Mouse (Mus musculus): ENCODE data around the gene Ggt5.
A peak's percentile ranks its signal among the peaks of the same experiment; 100 is the strongest.
"Not testable (repeated sequence)": the region's sequence is repeated elsewhere in the genome, so short reads cannot be mapped to it uniquely, and the experiment has no call there.

Gene Ggt5

DNA sequence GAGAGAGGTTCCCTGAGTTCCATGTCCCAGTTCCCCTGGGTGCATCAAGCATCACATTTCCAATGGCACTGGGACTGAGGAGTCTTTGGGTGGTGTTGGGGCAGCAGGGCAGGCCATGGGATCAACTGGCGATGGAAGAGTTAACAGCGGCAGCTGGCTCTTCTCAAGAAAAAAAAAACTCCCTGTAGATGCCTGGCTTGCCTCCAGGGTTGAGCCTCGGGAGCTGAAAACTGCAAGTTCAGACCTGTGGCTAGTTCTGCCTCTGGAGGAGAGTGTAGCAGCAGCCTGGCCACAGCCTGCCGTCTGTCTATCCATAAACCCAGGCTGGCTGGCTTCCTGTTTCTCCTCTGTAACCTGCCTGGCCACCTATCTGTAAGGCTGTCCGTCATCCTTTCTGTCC is at the start of gene Ggt5:
Ggt5 (plus strand) TSS at position 212 of the 400 bp plus-strand sequence.
- peak; percentile 32 for DNase-seq (ENCODE audit: low spot score)

DNA sequence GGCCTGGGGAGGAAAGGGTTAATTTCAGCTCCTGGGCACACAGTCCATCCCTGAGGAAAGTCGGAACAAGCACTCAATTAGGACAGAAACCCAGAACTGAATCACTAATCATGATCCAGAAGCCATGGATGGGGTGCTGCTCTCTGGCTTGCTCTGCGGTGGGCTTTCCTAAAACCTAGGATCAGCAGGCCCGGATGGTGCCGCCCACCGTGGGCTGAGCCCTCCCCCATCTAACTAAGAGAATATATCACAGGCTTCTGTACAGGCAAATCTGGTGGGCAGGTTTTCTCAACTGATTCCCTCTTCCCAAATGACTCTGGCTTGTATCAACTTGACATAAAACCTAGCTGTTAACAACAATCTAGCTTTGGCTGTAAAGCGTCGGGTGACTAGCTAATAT is 41.2 kb upstream of the Ggt5 start:
- no peak for DNase-seq (ENCODE audit: low spot score)

DNA sequence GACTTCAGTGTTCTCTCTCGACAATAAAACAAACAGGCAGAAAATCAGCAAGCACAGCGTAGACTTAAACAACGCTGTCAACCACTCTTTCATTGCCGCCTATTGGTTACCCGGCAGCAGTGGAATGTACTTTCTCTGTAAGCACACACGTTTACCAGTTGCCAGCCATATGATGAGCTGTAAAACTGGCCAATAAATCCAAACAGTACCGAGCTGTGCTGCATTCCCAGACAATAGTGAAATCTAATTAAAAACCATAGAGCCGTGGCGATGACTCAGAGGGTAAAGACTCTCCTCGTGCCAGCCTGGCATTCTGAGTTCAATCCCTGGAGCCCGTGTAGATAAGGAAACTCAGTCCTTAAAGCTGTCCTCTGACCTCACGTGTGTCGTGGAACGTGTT is 40.7 kb upstream of the Ggt5 start:
- no peak for DNase-seq (ENCODE audit: low spot score)

DNA sequence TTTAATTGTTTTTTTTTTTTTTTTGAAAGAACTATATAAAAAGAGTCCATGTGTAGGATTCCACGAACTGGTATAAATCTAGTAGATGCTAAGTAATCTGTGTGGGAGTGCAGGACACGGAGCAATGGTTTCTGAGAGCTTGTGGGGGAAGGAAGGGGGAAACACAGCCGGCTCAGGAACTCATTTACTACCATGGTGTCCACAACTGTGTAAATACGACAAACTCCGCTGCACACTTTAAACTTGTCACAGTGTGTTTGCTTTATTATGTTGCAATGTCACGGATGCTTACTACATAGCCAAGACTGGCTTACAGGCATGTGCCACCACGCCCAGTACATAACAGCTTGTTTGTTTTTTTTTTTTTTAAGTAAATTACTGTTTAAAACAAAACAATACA is 39.3 kb upstream of the Ggt5 start:
- DNase-seq (ENCODE audit: low spot score), result no peak

DNA sequence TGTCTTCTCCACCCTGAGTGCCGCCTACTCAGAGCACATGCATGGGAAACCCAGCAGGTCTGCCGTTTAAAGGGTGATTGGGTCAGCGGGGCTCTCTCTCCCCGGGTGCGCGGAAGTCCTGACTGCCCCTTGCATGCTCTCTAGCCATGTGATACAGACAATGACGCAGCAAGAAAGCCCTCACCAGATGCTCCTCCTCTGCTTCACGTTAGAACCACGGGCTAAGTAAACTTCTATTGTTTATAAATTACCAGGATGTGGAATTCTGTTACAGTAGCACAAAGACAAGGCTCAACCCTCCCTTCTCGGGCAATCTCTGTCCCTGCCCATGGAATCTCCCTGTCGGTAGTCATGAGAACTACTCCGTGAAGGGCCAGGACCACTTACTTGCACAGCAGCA is 38.0 kb upstream of the Ggt5 start:
- no peak for DNase-seq (ENCODE audit: low spot score)

DNA sequence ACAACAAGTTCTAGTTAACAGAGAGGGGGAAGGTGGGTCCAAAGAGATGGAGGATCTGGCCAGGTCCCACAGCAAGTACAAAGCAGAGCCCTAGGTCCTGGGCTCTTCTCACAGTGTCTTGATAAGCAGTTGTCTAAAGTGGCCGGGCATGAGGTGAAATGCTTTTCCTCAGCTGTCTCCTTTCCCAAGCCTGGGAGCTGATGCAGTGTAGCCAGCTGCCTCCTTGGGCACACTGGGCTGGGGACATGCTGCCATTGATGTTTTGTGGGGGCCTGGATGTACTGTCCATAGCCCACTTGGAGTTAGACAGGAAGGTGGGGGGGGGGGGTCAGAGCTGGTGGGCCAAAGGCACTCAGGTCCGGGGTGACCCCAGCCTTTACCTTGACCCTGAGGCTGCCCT is 37.0 kb upstream of the Ggt5 start:
- no peak for DNase-seq (ENCODE audit: low spot score)

DNA sequence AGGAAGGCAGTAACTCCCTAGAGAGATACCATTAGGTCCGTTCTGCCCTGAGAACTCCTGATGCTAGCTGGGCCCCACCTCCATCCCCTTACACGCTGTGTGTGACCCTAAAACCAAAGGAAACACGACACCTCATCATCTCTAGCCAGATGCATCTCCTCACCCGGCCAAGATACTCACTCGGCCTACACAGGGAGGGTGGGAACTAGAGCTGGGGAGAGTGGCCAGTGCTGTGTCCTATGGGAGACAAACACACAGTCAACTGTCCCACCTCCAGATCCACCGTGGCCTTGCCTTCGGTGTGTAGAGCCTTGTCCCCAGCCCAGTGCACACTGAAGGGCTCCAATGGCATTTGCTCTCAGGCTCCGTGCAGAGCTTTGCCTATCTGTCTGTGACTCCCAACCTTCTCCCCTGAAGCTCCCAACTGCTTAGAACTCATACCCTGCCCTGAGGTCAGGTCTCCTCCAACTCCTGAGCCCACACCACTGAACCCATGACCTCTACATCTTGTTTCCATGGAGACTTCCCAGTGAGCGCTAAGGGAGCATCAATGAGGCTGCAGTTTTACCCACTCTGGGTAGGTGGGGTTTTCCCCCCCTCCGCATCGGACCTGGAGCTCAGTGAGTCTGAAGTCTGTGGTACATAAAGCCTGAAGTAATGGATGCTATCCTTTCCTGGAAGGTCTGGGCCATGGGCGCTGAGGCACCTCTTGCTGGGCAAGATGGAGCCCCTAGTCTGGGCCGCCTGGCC is 36.3 kb upstream of the Ggt5 start:
- DNase-seq (ENCODE audit: low spot score), result no peak

DNA sequence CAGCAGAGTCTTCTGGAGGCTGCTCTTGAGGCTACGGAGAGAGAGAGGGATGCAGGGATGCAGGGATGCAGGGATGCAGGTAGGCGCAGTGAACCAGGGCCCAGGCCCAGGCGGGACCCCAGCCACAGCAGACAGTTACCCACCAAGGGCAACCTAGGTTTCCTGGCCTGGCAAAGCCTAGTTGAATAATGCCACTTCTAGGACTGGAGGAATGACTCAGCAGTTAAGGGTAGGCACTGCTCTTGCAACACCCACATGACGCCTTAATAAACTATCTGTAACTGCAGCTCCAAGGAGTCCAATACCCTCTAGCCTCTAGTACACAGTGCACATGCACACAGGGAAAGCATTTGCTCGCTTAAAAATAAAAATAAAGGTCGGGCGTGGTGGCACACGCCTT is 35.0 kb upstream of the Ggt5 start:
- no peak for DNase-seq (ENCODE audit: low spot score)

DNA sequence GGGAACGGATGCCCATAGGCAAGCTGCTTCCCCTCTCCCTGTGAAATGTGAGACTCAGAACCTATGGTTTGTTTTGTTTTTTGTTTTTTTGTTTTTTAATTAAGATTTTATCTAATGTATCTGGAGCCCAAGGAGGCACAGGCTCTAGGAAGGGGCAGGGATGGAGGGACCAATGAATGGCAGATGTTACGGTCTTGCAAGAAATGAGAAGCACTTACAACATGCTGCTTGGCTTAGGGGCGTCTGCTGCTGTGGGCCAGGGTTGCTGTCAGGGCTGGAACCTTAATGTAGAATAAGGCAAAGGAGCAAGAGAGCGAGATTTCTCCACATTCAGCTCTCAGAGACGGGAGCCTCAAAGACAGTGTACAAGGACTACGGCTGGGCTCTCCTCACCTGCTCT is 33.6 kb upstream of the Ggt5 start:
- no peak for DNase-seq (ENCODE audit: low spot score)

DNA sequence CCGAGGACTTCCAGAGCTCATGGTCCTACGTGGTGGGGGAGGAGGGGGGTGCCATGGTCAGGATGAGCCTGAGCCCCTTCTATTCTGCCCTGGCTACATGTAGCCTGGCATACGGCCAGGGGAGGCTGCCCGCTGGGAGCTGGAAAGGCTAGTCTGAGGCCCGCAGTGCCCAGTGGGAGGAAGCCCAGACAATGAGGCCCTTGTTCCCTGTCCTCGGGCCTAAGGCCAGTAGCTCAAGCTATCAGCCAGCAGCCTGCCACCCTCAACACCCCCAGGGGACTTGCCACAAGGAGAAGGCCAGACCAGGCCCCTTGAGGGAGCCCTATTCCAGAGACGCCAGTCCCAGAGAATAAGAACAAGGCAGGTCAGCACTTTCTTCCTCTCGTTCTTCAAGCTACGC is 33.1 kb upstream of the Ggt5 start:
- peak; percentile 71 for DNase-seq (ENCODE audit: low spot score)

DNA sequence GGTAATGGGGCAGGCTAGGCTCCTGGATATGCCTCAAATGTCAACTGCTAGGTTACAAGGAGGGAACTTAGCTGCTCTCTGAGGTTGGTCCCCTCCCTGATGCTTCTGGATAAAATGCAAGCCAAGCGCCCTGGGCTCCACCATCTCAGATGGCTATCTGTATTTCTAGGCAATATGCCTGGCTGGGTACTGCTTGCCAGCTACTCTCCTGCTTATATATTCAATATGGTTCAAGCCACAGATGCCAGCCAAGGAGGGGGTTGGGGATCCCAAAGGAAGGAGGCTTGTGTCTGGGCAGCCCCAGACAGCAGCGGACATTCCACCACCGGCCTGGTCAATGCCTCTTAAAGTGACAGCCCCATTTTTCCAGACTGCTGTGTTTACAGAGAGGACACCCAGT is 30.6 kb upstream of the Ggt5 start:
- no peak for DNase-seq (ENCODE audit: low spot score)

DNA sequence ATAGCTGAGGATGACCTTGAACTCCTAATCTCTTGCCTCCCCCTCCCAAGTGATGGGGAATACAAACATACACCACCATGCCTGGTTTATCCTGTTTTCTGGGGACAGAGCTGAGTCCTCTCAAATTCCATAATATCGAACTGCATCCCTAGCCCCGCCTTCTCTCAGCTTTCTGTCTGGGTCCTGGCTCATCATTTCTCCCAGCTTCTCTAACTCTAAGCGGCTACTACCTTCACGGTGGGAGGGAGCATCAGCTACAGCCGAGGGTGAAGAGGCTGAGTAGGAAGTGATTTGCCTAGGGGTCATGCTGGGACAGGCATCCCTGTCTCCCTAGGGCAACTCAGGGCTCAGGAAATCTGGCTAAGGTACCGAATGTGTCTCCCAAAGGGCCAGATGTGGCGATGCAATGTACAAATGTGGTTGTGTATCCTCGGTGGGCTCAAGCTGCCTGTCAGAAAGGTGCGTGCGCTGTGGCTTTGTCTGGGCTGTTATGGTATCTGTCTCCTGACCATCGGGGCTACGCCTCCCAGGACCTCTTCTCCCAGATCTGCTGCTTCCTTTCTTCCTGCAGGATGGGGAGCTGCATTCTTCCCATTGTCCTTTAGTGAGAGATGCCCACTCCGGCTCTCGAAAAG is 30.0 kb upstream of the Ggt5 start:
- DNase-seq (ENCODE audit: low spot score), result no peak

DNA sequence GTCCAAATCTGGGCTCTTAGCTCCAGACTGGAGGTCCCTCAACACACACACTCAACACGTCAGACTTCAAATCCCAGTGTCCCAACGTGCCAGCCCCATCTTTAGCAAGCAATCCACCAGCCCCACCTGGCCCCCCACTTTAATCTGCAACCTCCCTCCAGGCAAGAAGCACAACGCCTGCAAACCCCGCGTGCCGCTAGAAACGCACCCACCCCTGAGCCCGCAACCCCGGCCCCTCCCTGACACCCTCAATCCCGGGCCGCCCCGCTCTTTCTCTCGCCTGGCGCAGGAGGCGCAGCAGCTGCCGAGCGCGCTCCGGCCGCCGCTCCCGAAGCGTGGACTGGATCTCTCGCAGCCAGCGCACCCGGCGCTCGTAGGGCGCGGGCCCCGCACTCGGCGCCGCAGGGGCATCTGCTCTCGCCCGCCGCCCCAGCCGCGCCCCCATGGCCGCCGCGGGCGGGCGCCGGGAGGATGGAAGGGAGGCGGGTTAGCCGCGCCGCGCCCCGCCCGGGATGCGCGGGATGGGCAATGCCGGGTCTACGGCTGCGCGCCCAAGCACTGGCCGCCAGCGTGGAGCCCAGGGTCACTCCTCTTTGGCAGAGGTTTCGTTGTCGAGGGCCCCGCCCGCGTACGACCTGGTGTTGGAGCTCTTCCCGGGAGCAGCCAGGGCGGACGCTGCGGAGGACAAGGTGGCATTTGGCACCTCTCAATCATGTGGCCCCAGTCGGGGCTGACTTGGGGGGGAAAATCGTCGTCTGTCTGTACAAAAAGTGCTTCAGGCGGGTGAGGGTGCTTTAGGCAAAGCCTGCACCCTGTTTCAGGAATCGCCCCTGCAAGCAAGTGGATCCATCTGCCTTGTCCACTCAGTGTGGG is 29.2 kb upstream of the Ggt5 start, which contains the start of gene Lrrc75b:
Lrrc75b (minus strand) TSS at position 655 of the 873 bp plus-strand sequence.
- DNase-seq (ENCODE audit: low spot score), result peak; percentile 64

DNA sequence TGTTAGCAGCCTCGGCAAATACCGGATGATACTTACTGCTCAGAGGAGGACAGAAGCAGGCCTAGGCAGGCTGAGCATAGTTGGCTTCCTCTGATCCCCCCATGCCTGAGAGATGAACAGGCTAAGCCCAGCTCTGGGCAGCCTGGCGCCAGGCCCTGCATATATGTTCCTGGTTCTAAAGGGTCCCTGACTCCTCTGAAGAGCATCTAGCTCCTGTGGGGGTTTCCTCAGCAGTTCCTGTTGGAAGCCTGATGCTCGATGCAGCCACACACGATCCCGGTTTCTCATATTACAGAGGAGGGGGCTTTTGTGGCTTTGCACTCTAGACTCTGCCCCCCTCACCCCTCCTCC is 28.6 kb upstream of the Ggt5 start:
- DNase-seq (ENCODE audit: low spot score), result no peak

DNA sequence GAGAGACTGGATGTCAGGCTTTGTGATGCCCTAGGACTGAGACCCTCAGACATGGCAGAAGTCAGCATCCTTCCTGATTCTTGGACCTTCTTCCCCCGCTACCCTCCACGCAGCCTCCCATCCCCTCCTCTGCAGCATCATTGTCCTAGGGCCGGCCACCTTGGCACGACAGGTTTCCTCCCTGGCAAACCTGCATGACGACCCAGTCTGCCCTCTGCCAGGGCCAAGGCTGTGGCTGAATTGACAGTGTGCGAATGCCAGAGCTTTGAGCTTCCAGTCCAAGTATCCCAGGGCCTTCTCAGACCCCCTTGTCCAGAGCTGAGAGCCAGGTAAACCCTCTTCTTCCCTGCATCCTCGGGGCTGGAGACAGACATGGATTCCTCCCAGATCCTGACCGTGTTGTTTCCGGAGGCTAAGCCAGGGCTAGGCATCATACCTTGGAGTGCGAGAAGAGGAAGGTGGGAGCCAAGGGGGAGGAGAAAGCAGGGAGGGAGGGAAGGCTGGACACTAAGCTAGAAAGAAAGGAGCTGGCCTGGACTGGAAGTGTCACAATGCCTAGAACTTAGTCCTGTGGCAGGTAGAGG is 28.0 kb upstream of the Ggt5 start, which contains the start of gene Ggt1:
Ggt1 (plus strand) TSS at position 534 of the 584 bp plus-strand sequence.
- no peak for DNase-seq (ENCODE audit: low spot score)

DNA sequence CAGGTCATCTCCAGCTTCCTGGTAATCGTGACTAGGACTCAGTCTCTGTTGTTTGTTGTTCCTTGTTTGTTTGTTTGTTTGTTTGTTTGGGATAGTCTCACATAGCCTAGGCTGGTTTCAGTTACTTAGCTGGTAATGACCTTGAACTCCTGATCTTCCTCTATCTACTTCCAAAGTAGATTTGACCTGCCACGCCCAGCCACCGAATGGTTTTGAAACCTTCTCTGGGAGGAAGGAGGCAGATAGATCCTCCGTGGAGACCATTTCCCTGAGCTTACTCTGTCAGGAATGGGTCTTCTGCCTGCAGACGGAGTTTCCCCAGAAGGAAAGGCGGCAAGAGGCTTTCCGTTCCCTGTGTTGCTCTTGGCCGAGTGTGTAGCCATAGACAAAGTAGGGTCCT is 26.5 kb upstream of the Ggt5 start:
- DNase-seq (ENCODE audit: low spot score), result no peak

DNA sequence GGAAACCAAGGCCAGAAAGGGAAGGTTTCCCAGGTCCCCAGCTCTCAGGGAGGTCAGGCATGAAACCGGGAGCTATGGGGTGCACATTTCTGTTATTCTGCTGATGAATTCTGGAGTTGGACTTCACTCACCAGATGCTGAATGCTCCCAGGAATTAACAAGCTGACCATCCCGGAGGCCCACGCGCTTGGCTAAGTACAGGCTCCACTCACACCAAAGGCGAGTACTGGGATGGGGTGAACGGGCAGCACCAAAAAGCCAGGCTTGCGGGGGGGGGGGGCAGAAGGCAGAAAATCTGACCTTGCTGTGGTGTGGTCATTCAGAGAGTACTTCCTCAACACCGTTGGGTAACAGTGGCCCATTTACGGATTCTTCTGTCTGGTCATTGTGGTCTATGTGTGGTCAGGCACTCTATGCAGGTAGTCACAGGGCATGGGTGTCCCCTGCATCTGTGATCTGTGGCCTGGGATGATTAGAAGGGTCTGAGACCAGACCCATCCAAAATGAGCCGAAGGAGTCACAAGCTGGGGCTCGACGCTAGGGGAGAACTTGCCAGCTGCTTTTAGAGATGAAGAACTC is 24.4 kb upstream of the Ggt5 start:
- DNase-seq (ENCODE audit: low spot score), result no peak

DNA sequence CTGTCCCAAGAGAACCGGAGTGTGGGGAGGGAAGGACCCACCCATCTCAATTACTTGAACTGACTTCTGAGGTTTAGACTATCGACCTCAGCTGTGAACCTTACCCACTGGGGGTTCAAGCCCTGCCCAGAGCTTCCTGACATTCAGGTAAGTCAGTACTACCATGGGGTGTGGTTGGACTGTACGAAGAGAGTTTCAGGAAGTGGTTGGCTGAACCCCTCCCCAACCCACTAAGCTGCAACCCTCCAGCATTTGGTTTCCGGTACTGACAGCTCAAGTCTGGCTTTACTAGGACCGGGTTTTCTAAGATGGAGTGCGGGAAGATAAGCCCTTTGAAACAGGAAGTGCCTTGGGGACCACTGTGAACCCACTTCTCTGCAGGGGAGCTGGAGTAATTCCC is 23.7 kb upstream of the Ggt5 start:
- DNase-seq (ENCODE audit: low spot score), result no peak

DNA sequence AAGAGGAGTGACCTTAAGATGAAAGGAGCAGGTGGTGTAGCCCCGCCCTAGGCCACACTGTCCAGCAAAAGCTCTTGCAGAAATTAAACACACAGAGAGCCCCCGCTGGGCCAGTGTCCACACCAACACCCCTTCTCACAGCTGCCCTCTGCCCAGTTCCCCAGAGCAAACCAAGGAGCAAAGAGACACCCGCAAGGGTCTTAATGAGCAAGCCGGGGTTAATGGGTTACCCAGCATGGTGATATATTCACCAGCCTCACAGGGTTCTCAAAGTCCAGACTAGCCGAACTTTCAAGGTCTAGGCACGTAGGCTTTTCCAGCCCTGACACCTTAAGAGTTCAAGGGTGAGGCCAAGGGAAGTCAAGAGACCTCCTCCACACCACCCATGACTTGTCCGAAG is 23.2 kb upstream of the Ggt5 start:
- DNase-seq (ENCODE audit: low spot score), result no peak

DNA sequence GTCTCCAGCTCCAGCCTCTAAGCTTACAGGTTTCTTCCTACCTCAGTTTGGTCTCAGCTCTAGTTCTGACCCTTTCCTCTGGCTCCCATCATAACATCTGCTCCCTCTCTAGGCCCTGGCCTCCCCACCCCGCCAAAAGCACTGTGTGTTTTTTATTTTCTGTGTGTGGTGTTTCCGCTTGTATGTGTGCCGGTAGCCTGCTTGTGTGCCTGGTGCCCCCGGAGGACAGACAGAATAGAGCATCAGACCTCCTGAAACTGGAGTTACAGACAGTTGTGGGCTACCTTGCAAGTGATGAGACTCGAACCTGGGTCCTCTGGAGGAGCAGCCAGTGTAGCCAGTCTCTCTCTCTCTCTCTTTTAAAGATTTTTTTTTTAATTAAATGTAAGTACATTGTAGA is 22.8 kb upstream of the Ggt5 start:
- no peak for DNase-seq (ENCODE audit: low spot score)

DNA sequence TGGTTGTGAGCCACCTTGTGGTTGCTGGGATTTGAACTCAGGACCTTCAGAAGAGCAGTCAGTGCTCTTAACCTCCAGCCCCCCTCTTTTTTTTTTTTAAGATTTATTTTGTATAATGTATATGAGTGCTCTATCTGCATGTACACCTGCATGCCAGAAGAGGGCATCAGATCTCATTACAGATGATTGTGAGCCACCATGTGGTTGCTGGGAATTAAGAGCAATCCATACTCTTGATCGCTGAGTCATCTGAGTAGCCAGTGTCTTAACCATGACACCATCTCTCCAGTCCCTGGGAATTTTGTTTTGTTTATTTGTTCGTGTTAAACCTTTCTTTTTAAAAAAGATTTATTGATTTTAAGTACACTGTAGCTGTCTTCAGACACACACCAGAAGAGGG is 22.4 kb upstream of the Ggt5 start:
- not testable (repeated sequence) for DNase-seq (ENCODE audit: low spot score)

DNA sequence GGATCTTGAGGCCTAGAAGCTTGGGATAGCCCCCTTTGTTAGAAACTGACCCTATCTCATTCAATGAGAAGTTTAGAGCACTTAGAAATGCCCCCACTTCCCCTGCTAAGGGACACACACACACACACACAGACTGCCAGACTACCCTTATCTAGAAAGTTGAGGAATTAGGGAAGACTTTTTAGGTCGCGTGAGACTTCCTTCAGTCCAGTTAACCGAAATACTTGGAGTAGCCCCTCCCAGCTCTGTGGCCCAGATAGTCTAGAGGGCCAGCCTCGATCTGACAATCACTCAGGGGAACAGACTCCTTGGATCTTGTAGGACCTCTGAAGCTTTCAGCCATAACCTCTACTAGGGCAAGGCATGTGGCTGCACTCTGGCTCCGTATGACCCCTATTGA is 21.1 kb upstream of the Ggt5 start:
- no peak for DNase-seq (ENCODE audit: low spot score)
